Mouse (Mus musculus) liver, embryonic 14.5 days (tissue): ENCODE data around the gene Stam2. TPM values are rescaled to one million over a fixed set of nuclear protein-coding genes. Genes with fewer than 3 reads are reported as not detected.
A peak's percentile ranks its signal among the peaks of the same experiment; 100 is the strongest.

Experiments used
- ATAC-seq: fragments of 200-750 bp; cut with Nextera tagmentation; 2 replicates; pipeline ENCODE4 v1.8.0; 2017; ENCODE audit warnings: moderate number of reproducible peaks, mild to moderate bottlenecking, moderate library complexity; ENCODE audit not compliant: insufficient read depth
- DNase-seq, 3 experiments: peaks; one replicate each; pipeline ENCODE4 v3.0.0-alpha.2; 2012 to 2013; ENCODE audit warnings: low read depth in 3 of 3, low spot score in 3 of 3
- H3K27ac ChIP-seq: fragments of 300-500 bp; sonication (generic); 2 replicates; pipeline ENCODE4 v1.5.1; 2014; ENCODE audit warnings: moderate library complexity, mild to moderate bottlenecking, control low read depth, inconsistent platforms
- H3K27me3 ChIP-seq: fragments of 300-500 bp; sonication (generic); 2 replicates; pipeline ENCODE4 v1.6.1; 2014; ENCODE audit warnings: mild to moderate bottlenecking, low read length, moderate library complexity; ENCODE audit not compliant: control insufficient read depth, insufficient read depth
- H3K36me3 ChIP-seq: fragments of 300-500 bp; sonication (generic); replicated peaks from 2 replicates; pipeline ENCODE4 v1.6.1; 2014; ENCODE audit warnings: low read depth; ENCODE audit not compliant: control insufficient read depth, insufficient read depth
- H3K4me1 ChIP-seq, 2 experiments: fragments of 200-500 bp in 1 of 2; fragments of 300-500 bp in 1 of 2; sonication (generic) in 1 of 2; replicated peaks; 2 replicates each; pipeline ENCODE4 v1.6.1; 2012 to 2014; ENCODE audit warnings: antibody characterized with exemption in 1 of 2, inconsistent platforms in 1 of 2, low read length in 1 of 2; ENCODE audit not compliant: control insufficient read depth in 2 of 2, insufficient read depth in 2 of 2
- H3K4me2 ChIP-seq: fragments of 300-500 bp; sonication (generic); 2 replicates; pipeline ENCODE4 v1.6.1; 2014; ENCODE audit warnings: low read depth, mild to moderate bottlenecking, control low read depth, moderate library complexity
- H3K4me3 ChIP-seq, 2 experiments: fragments of 200-500 bp in 1 of 2; fragments of 300-500 bp in 1 of 2; sonication (generic) in 1 of 2; 2 replicates each; pipeline ENCODE4 v1.5.1; 2012 to 2014; ENCODE audit warnings: low read depth in 2 of 2, low read length in 2 of 2, mild to moderate bottlenecking in 2 of 2, control low read depth in 1 of 2, inconsistent platforms in 1 of 2, moderate library complexity in 1 of 2; ENCODE audit not compliant: insufficient read depth in 1 of 2
- H3K9ac ChIP-seq: fragments of 300-500 bp; sonication (generic); replicated peaks from 2 replicates; pipeline ENCODE4 v1.6.1; 2014; ENCODE audit warnings: mild to moderate bottlenecking, control low read depth, moderate library complexity
- H3K9me3 ChIP-seq: fragments of 300-500 bp; sonication (generic); 2 replicates; pipeline ENCODE4 v1.6.1; 2016; ENCODE audit warnings: low read length, mixed read lengths; ENCODE audit not compliant: control insufficient read depth
- CTCF ChIP-seq: IDR thresholded peaks from 2 replicates; pipeline ENCODE4 v1.5.1; 2016; ENCODE audit warnings: antibody characterized with exemption, low read depth, control low read depth
- EP300 ChIP-seq: IDR thresholded peaks from 2 replicates; pipeline ENCODE4 v1.6.1; 2016; ENCODE audit warnings: antibody characterized with exemption, low read depth
- WGBS: fragments of 180-500 bp; shearing (Covaris S2); extraction: QIAGEN DNeasy Blood & Tissue Kit; methylation state at CpG from one replicate; pipeline ENCODE4 v1.1.7; 2014; ENCODE audit not compliant: insufficient replicate concordance; 5-methylcytosine and 5-hydroxymethylcytosine counted together
- polyA plus RNA-seq, 2 experiments: library from polyadenylated mRNA; depleted of rRNA in 1 of 2; stranded (reverse) in 1 of 2; unstranded in 1 of 2; fragments of >200 nt; fragmentation: Nextera tagmentation in 1 of 2; extraction: Ambion mirVana in 1 of 2; gene quantifications; 2 replicates each; pipeline versions ENCODE4 v1.2.1 to v1.2.3; 2012 to 2014

Gene Stam2
- polyA plus RNA-seq, 2 experiments, result 2.9 to 9.4 TPM

DNA sequence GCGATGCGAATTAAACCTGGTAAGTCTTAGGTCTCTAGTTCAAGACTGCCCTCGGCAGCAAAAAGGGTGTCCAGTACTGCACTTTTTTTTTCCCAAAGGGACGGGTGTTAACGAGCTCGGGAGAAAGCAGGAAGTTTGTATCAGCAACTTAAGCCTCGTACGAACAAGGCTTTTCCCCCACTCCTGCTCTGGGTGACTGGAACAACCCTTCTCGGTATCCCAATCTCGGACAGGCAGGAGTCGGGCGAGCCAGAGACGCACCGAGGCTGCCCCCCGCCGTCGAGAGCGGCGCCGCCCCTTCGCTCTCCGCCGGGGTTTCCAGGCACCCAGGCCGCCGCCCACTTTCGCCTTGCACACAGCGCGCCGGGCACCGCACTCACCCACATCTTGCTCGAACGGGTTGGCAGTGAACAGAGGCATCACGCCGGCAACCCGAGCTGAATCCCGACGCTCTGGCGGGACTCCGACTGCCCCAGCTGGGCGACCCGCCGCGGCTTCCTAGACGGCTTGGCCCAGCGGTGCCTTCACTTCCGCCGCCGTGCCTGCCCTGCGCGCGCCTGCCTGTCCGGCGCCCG lies 313 bp downstream of the Stam2 start:
- peak overlapping the region; percentile 70 for H3K4me2 ChIP-seq
- H3K9ac ChIP-seq, result peak overlapping the region; percentile 57
- peak; percentile 88 for ATAC-seq
- H3K36me3 ChIP-seq, result no peaks in the 10 kb centered on the region
- no peaks in the 10 kb centered on the region for H3K27me3 ChIP-seq
- no peaks in the 10 kb centered on the region for H3K4me1 ChIP-seq
- under 1% methylated on average over 54 of the region's 54 CpGs for WGBS
- no peak for TF ChIP-seq CTCF
- no peak for TF ChIP-seq EP300
- DNase-seq, result peak; percentile 24 to 41 (median 29)
- H3K27ac ChIP-seq, result peak overlapping the region; percentile 36
- H3K4me3 ChIP-seq, result peak overlapping the region; percentile 79 to 88
- no peaks in the 10 kb centered on the region for H3K9me3 ChIP-seq

DNA sequence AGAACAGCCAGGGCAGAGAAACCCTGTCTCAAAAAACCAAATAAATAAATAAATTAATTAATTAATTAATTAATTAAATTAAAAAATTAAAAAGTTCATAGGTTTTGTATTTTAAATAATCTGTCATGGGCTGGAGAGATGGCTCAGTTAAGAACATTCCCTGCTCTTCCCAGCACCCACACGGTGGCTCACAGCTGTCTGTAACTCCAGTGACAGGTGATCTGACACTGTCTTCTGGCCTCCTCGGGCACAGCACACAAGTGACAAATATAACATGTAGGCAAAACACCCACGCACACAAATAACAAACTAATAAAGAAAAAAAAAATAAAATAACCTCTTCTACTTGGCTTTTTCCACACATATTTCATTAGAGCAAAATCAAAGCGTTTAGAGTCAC lies 1.5 kb downstream of the Stam2 start:
- no peaks in the 10 kb centered on the region for H3K9me3 ChIP-seq
- H3K9ac ChIP-seq, result no peak overlapping the region
- H3K27ac ChIP-seq, result no peak overlapping the region
- DNase-seq, result no peak
- peak overlapping the region; percentile 70; the same call in 1 of the 2 replicates for H3K4me2 ChIP-seq
- no peak for TF ChIP-seq EP300
- TF ChIP-seq CTCF, result no peak
- ATAC-seq, result no peak
- H3K4me3 ChIP-seq, result no peak overlapping the region
- 65% methylated on average over 4 of the region's 4 CpGs for WGBS
- H3K36me3 ChIP-seq, result no peaks in the 10 kb centered on the region
- no peaks in the 10 kb centered on the region for H3K4me1 ChIP-seq
- H3K27me3 ChIP-seq, result no peaks in the 10 kb centered on the region

DNA sequence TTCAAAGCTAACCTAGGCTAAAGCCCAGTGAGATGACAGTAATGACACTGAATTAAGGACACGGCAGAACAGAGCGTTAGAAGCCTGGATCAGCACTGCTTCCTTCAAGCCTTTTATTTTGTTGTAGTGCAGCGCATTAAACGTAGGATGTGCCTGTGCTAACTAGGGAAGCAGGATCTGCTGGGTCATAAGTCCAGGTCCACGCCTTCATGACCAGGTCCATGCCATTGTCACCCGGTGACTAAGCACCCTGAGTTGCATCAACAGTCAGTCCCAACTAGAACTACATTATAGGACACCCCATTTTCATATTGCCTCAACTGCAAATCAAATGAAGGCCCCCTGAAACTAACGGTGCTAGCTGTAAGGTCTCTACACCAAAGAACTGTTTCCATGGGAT lies 7.6 kb downstream of the Stam2 start:
- no peak overlapping the region for H3K4me3 ChIP-seq
- no peak for ATAC-seq
- H3K36me3 ChIP-seq, result no peaks in the 10 kb centered on the region
- no peak for TF ChIP-seq CTCF
- TF ChIP-seq EP300, result no peak
- H3K9ac ChIP-seq, result no peak overlapping the region
- no peak overlapping the region for H3K27ac ChIP-seq
- 85% methylated on average over 7 of the region's 7 CpGs for WGBS
- no peak for DNase-seq
- no peaks in the 10 kb centered on the region for H3K4me1 ChIP-seq
- no peaks in the 10 kb centered on the region for H3K27me3 ChIP-seq
- no peaks in the 10 kb centered on the region for H3K9me3 ChIP-seq
- no peak overlapping the region for H3K4me2 ChIP-seq

DNA sequence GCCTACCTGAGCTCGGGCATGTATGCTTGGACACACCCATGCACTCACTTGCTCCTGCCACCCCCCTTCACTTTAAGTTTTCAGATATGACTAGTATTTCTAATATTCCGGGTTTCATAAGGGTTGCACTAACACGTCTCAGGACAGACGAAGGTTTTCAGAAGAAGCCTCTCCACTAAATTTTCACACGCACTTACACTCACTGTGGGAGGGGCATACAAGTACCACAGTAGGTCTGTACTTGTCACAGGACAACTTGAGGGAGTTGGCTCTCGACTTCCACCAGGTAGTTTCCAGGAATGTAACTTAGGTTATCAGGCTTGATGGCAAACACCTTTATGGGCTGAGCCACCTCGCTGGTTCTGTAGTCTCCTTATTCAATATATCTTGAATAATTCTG lies 8.4 kb downstream of the Stam2 start:
- Histone ChIP-seq H3K36me3 (no peaks in the 10 kb centered on the region), H3K4me3 (no peak overlapping the region), H3K4me2 (no peak overlapping the region), H3K27me3 (no peaks in the 10 kb centered on the region), H3K9ac (no peak overlapping the region), H3K9me3 (no peaks in the 10 kb centered on the region), H3K27ac (no peak overlapping the region), H3K4me1 (no peaks in the 10 kb centered on the region)
- 71% methylated on average over 7 of the region's 7 CpGs for WGBS
- DNase-seq (no peak), ATAC-seq (no peak)
- TF ChIP-seq CTCF (no peak), EP300 (no peak)

DNA sequence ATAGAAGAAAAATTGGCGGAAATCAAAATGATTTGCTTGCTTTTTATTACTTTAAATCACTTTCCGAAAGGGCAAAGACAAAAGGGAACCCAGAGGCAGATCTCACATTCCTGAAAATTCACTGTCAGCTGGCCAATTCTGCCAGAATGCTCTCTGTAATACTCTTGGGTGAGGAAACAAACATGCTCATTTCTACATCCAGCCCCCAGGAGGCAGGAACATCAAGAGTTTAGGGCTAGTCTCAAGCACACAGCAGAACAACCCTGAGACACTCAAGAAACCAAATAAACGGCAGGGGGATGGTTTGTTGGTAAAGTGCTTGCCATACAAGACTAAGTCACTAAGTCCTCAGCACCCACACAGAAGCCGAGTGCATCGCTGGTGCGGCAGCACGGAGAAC lies 9.5 kb downstream of the Stam2 start:
- DNase-seq, result no peak
- H3K9ac ChIP-seq, result no peak overlapping the region
- no peaks in the 10 kb centered on the region for H3K36me3 ChIP-seq
- no peaks in the 10 kb centered on the region for H3K9me3 ChIP-seq
- ATAC-seq, result no peak
- no peak overlapping the region for H3K4me2 ChIP-seq
- WGBS, result 79% methylated on average over 7 of the region's 7 CpGs
- H3K27me3 ChIP-seq, result no peaks in the 10 kb centered on the region
- no peak for TF ChIP-seq CTCF
- TF ChIP-seq EP300, result no peak
- no peak overlapping the region for H3K27ac ChIP-seq
- no peaks in the 10 kb centered on the region for H3K4me1 ChIP-seq
- H3K4me3 ChIP-seq, result no peak overlapping the region
